Mouse (Mus musculus) ES-E14 (cell line): ENCODE results near the gene Nucb1.

Source experiments
- CHD2 ChIP-seq: IDR thresholded peaks from 2 replicates; pipeline ENCODE4 v1.6.1; 2014; ENCODE audit warnings: mild to moderate bottlenecking, low read depth, low read length, inconsistent platforms
- HCFC1 ChIP-seq: IDR thresholded peaks from 2 replicates; pipeline ENCODE4 v1.6.1; 2012; ENCODE audit warnings: low read length, inconsistent platforms, borderline replicate concordance; ENCODE audit not compliant: insufficient read depth

DNA sequence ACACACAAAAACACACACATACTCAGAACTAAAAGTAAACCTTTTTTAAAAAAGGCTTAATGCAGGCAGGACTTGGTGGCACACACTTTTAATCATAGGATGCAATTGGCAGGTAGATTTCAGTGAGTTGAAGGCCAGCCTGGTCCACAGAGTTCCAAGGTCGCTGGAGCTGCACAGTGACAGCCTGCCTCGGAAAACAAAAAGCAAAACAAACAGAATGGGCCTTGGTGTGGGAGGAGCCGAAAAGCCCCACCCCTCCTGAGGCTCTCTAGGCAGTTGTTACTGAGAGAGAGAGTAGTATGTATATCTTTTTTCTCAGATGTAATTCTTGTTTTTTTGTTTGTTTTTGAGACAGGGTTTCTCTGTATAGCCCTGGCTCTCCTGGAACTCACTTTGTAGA, 18.9 kb downstream of the Nucb1 start:
- TF ChIP-seq HCFC1 = no peak
- no peak for TF ChIP-seq CHD2
